Mouse (Mus musculus) lung, postnatal 25 days (tissue): ENCODE results near the gene Ppp1r16b.
A peak's percentile ranks its signal among the peaks of the same experiment; 100 is the strongest.

Experiments used
- DNase-seq: peaks from one replicate; pipeline ENCODE4 v3.0.0; 2022; ENCODE audit warnings: low spot score

Ppp1r16b gene

GRCm38 (mm10) chr2:158690116-158690515, 24.9 kb downstream of the Ppp1r16b start:
- DNase-seq = no peak

- no peak for DNase-seq
Observed at GRCm38 (mm10) chr2:158692191-158692590, 27.0 kb downstream of the Ppp1r16b start.

- DNase-seq = no peak
Observed at GRCm38 (mm10) chr2:158695811-158696210, 30.6 kb downstream of the Ppp1r16b start.

- DNase-seq = peak; percentile 55
Observed at GRCm38 (mm10) chr2:158696451-158696850, 31.3 kb downstream of the Ppp1r16b start.

- DNase-seq = no peak
Observed at GRCm38 (mm10) chr2:158699908-158700307, 34.7 kb downstream of the Ppp1r16b start.

- no peak for DNase-seq
Observed at GRCm38 (mm10) chr2:158700535-158701256, 35.5 kb downstream of the Ppp1r16b start.

- no peak for DNase-seq
Observed at GRCm38 (mm10) chr2:158701505-158701904, 36.3 kb downstream of the Ppp1r16b start.

- DNase-seq = no peak
Observed at GRCm38 (mm10) chr2:158702176-158702575, 37.0 kb downstream of the Ppp1r16b start.

GRCm38 (mm10) chr2:158704720-158705119, 39.5 kb downstream of the Ppp1r16b start:
- DNase-seq = no peak

- no peak for DNase-seq
Observed at GRCm38 (mm10) chr2:158705529-158705928, 40.3 kb downstream of the Ppp1r16b start.

GRCm38 (mm10) chr2:158706704-158707408, 41.7 kb downstream of the Ppp1r16b start:
- no peak for DNase-seq

GRCm38 (mm10) chr2:158708121-158708520, 42.9 kb downstream of the Ppp1r16b start:
- DNase-seq = no peak

GRCm38 (mm10) chr2:158711929-158712751, 46.9 kb downstream of the Ppp1r16b start:
- no peak for DNase-seq

- DNase-seq = no peak
Observed at GRCm38 (mm10) chr2:158714826-158715225, 49.6 kb downstream of the Ppp1r16b start.

GRCm38 (mm10) chr2:158716066-158716465, 50.9 kb downstream of the Ppp1r16b start:
- no peak for DNase-seq

GRCm38 (mm10) chr2:158717551-158718418, 52.6 kb downstream of the Ppp1r16b start:
- DNase-seq = no peak

GRCm38 (mm10) chr2:158718816-158719549, 53.8 kb downstream of the Ppp1r16b start:
- peak; percentile 63 for DNase-seq

- DNase-seq = no peak
Observed at GRCm38 (mm10) chr2:158720715-158721370, 55.6 kb downstream of the Ppp1r16b start.

- no peak for DNase-seq
Observed at GRCm38 (mm10) chr2:158721481-158721880, 56.3 kb downstream of the Ppp1r16b start.

- DNase-seq = no peak
Observed at GRCm38 (mm10) chr2:158722135-158722534, 56.9 kb downstream of the Ppp1r16b start.
